Mouse (Mus musculus) heart, embryonic 13.5 days (tissue): ENCODE measurements around the gene Cfap73. TPM values are rescaled to one million over a fixed set of nuclear protein-coding genes. Genes with fewer than 3 reads are reported as not detected.

Source experiments
- ATAC-seq: fragments of 200-750 bp; cut with Nextera tagmentation; 2 replicates; pipeline ENCODE4 v1.8.0; 2017; ENCODE audit warnings: moderate TSS enrichment; ENCODE audit not compliant: insufficient number of reproducible peaks, low FRiP score, low TSS enrichment; ENCODE audit errors: extremely low read depth
- H3K27ac ChIP-seq: fragments of 300-500 bp; sonication (generic); replicated peaks from 2 replicates; pipeline ENCODE4 v1.5.1; 2015; ENCODE audit warnings: moderate library complexity, mild to moderate bottlenecking, inconsistent platforms
- H3K27me3 ChIP-seq: fragments of 300-500 bp; sonication (generic); replicated peaks from 2 replicates; pipeline ENCODE4 v1.6.1; 2015; ENCODE audit warnings: mild to moderate bottlenecking, inconsistent platforms
- H3K36me3 ChIP-seq: fragments of 300-500 bp; sonication (generic); 2 replicates; pipeline ENCODE4 v1.6.1; 2015; ENCODE audit warnings: mild to moderate bottlenecking, inconsistent platforms
- H3K4me1 ChIP-seq: fragments of 300-500 bp; sonication (generic); 2 replicates; pipeline ENCODE4 v1.6.1; 2015; ENCODE audit warnings: inconsistent platforms
- H3K4me2 ChIP-seq: fragments of 300-500 bp; sonication (generic); 2 replicates; pipeline ENCODE4 v1.6.1; 2015; ENCODE audit warnings: inconsistent platforms, mild to moderate bottlenecking, moderate library complexity
- H3K4me3 ChIP-seq: fragments of 300-500 bp; sonication (generic); 2 replicates; pipeline ENCODE4 v1.5.1; 2015; ENCODE audit warnings: moderate library complexity, mild to moderate bottlenecking, inconsistent platforms
- H3K9ac ChIP-seq: fragments of 300-500 bp; sonication (generic); 2 replicates; pipeline ENCODE4 v1.6.1; 2015; ENCODE audit warnings: inconsistent platforms, mild to moderate bottlenecking, moderate library complexity
- H3K9me3 ChIP-seq: fragments of 300-500 bp; sonication (generic); 2 replicates; pipeline ENCODE4 v1.6.1; 2016; ENCODE audit warnings: inconsistent platforms
- WGBS: fragments of 180-500 bp; shearing (Covaris S2); methylation state at CpG from one replicate; pipeline ENCODE4 v1.1.7; 2015; ENCODE audit warnings: mixed read lengths; 5-methylcytosine and 5-hydroxymethylcytosine counted together
- polyA plus RNA-seq: library from polyadenylated mRNA; unstranded; fragments of >200 nt; fragmentation: Nextera tagmentation; extraction: Ambion mirVana; gene quantifications from 2 replicates; pipeline ENCODE4 v1.2.1, GENCODE M21; 2015

The Cfap73 gene
- polyA plus RNA-seq: not detected in 2 replicates

DNA sequence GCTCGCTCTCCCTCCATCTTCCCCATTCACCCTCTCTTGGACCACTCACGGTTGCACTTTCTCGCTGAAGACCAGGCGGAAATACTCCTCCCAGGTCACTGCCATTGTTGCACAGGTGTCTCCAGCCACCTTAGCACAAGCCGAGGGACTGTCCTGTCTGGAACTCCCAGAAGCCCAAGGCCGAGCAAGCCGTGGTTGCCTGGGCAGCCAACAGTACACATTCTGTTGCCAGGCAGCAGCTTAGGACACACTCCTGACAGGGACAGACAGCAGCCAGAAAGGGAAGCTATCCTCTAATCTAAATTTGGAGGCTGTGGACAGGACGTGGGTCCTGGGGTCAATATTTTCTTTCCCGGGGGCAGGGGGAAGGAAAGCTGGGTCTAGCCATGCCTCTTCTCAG lies at the start of gene Cfap73:
Gene Cfap73, minus strand, starts transcription at position 105 of the 400 bp plus-strand sequence.
- Histone ChIP-seq H3K9ac (no peak within 1 kb of the TSS), H3K27ac (no peak within 1 kb of the TSS), H3K4me3 (no peak within 1 kb of the TSS), H3K4me2 (no peak within 1 kb of the TSS), H3K36me3 (no peaks in the 10 kb centered on the region), H3K9me3 (no peaks in the 10 kb centered on the region; the same call in 1 of the 2 replicates), H3K4me1 (peaks cover 13% of the 10 kb centered on the region; the same call in 1 of the 2 replicates), H3K27me3 (peaks cover 19% of the 10 kb centered on the region)
- WGBS: 35% methylated on average over 9 of the region's 9 CpGs
- ATAC-seq: no peak

DNA sequence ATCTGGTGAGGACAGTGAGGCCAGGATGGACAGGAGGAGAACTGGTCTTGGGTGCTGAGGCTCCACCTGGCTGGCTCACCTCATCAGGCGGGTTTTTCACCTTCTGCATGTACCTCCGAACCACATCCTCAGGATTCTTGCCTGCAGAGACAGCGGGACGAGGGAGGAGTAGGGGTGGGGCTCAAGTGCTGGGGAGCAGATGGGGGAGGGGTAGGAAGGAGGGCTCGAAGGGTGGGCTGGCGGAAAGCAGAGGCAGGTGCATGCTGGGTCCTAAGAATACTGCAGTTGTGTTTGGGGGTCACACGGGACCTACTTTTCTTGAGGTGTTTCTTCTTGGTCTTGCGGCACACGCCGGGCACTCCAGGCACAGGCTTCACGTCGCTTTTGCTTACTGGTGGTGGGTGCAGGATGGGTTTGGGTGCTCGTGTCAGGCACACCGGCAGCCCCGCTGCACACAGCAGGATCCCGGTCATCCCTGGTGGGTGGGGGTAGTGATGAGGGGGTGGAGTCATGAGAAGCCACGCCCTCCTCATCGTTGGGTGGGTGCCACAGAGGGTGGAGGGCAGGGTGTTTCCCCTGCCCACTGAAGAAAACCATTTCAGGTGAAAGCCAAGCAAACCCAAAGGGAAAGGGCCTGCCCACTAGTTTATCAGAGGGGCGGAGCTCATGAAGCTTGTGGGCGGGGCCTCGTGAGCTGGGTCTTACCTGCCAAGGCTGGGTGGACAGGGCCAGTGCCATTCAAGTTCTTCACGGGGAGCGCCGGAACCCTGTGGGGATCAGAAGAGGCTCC lies 49.1 kb upstream of the Cfap73 start:
- peaks cover 12% of the 10 kb centered on the region; the same call in 1 of the 2 replicates for H3K4me1 ChIP-seq
- no peak overlapping the region for H3K4me3 ChIP-seq
- 7% methylated on average over 24 of the region's 24 CpGs for WGBS
- no peak overlapping the region for H3K9ac ChIP-seq
- no peak overlapping the region for H3K27ac ChIP-seq
- no peak overlapping the region for H3K4me2 ChIP-seq
- no peaks in the 10 kb centered on the region for H3K9me3 ChIP-seq
- no peaks in the 10 kb centered on the region for H3K36me3 ChIP-seq
- H3K27me3 ChIP-seq: peaks cover 79% of the 10 kb centered on the region
- ATAC-seq: no peak

DNA sequence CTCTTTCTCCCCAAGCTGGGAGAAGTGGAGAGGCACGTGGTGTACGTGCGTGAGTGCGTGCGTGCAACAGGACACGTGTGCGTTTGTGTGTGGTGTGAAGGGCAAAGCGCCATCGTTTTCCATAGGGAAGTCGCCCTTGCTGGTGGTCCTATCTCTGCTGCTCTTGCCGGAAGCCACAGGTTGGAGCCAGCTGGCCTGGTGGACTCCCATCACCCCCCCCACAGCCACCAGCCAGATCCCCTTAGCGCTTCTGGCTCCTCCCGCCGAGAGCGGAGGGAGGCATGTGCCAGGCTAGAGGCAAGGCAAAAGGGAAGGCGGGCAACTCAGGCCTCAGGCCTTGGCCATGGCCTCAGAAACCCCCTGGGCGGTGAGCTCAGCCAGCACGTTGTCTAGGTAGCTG lies 46.9 kb upstream of the Cfap73 start:
- peaks cover 12% of the 10 kb centered on the region; the same call in 1 of the 2 replicates for H3K4me1 ChIP-seq
- peaks cover 82% of the 10 kb centered on the region for H3K27me3 ChIP-seq
- H3K27ac ChIP-seq: no peak overlapping the region
- no peaks in the 10 kb centered on the region for H3K9me3 ChIP-seq
- H3K4me2 ChIP-seq: no peak overlapping the region
- 76% methylated on average over 18 of the region's 18 CpGs for WGBS
- ATAC-seq: no peak
- H3K9ac ChIP-seq: no peak overlapping the region
- no peaks in the 10 kb centered on the region for H3K36me3 ChIP-seq
- no peak overlapping the region for H3K4me3 ChIP-seq

DNA sequence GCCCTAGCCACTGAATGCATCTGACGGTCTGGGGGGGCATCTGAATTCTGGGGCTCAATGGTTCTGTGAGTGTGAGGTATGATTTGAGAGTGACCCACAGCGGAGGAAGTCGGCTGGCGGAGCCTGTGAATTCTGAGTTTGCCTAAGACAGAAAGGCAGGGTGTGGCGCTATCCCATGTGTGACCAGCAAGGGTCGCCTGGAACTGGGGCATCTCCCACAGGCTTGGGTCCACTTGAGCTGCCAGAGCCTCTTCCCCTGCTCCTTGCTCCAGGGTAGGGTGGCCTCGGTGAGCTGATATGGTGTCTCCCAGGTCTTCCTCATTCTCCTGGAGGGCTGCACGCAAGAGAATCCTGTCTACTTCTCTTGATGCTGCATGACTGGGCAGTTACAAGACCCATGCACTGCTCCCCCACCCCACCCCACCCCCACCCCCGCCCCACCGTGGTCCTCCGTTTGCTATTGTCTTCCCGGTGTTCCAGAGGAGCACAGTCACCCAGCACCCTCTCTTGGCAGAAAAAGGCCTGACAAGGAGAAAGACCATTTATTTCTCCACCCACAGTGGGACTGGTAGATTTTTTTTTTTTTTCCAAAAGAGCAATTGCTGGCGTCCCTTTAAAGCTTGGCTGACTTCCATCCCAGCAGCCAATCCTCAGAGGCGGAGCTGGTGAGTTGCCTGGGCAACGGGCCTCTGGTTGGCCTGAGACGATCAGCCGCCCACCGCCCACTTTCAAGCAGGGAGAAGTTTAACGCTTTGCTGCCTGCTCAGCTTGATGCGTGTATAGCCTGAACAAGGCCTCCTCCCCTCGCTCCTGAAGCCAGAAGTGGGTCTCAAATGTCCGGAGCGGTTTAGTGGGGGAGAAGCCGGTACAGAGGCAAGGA lies 45.9 kb upstream of the Cfap73 start:
- Histone ChIP-seq H3K9me3 (no peaks in the 10 kb centered on the region), H3K9ac (peak overlapping the region; percentile 71), H3K36me3 (no peaks in the 10 kb centered on the region), H3K4me2 (peak overlapping the region; percentile 74), H3K27me3 (peaks cover 79% of the 10 kb centered on the region), H3K4me1 (peaks cover 12% of the 10 kb centered on the region; the same call in 1 of the 2 replicates), H3K4me3 (peak overlapping the region; percentile 50), H3K27ac (no peak overlapping the region)
- peak; percentile 57 for ATAC-seq
- 2% methylated on average over 24 of the region's 24 CpGs for WGBS

DNA sequence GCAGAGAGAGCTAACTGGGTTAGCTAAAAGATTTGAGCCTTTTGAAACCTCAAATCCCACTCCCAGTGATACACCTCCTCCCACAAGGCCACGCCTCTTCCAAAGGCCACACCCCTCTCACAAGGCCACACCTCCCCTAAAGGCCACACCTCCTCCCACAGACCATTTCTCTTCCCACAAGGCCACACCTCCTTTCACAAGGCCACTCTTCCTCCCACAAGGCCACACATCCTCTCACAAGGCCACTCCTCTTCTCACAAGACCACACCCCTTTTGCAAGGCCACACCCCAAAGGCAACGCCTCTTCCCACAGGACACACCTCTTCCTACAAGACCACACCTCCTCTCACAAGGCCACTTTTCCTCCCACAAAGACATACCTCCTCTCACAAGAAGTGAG lies 43.5 kb upstream of the Cfap73 start:
- Histone ChIP-seq H3K4me3 (no peak overlapping the region), H3K27ac (no peak overlapping the region), H3K9me3 (no peaks in the 10 kb centered on the region), H3K27me3 (peaks cover 67% of the 10 kb centered on the region), H3K4me2 (no peak overlapping the region), H3K36me3 (no peaks in the 10 kb centered on the region), H3K9ac (no peak overlapping the region), H3K4me1 (peaks cover 9% of the 10 kb centered on the region; the same call in 1 of the 2 replicates)
- ATAC-seq: no peak
- WGBS: 19% methylated on average over 2 of the region's 2 CpGs

DNA sequence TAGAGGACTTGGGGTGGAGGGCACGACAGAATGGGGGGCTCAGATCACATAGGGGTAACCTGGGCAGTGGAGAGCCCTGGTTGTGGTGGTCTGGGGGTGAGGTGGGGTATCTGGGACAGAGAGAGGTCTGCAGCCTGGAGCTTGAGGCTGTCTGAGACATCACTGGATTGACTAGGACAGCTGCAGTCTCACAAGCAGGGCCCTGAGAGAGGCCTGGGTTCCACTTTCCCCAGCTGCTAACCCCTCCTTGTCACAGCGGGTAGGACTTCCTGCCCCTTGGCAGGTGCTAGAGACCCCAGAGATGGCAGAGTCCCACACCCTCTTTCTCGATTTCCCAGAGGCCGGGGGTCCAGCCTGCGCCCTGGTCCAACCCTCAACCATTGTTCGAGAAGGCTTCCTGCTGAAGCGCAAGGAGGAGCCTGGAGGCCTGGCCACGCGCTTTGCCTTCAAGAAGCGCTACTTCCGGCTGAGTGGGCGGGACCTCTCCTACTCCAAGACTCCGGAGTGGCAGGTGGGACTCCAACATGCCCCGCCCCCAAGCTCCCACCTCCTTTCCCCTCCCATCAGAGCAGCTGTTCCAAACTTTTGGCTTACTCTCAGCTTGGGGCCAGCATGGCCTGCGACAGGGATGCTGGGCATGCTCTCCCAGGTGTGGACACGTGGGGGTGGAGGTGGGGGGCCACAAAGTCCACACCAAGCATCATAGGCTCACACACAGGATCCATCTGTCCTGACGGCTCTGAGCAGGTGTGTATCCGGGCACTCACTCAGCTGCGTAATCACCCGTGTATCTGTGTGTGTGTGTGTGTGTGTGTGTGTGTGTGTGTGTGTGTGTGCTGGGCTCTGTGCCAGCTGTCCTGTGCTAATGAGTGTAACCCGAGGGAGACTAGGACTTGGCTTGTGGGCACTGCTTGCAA lies 40.5 kb upstream of the Cfap73 start:
- no peak for ATAC-seq
- WGBS: 31% methylated on average over 21 of the region's 21 CpGs

DNA sequence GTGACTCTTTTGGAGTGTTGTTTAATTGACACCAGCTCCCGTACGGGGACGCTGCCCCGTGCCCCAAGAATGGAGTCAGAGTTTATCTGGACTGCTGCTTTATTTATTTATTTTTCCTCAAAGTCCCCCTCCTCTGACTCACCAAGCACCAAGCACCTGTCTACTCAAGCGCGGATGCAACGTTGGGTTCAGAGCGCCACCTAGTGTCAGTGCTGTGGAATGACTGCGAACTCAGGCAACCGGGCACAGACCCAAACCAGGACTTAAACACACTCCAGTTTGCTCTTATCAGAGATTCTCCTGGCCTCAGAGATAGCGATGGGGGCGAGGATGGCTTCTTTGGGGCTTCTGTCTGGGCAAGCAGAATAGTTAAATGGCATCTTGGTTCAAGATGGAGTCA lies 39.6 kb upstream of the Cfap73 start:
- Histone ChIP-seq H3K4me3 (no peak overlapping the region), H3K9me3 (no peaks in the 10 kb centered on the region), H3K9ac (no peak overlapping the region), H3K4me2 (no peak overlapping the region), H3K27me3 (peaks cover 45% of the 10 kb centered on the region), H3K36me3 (no peaks in the 10 kb centered on the region), H3K27ac (no peak overlapping the region), H3K4me1 (no peaks in the 10 kb centered on the region)
- ATAC-seq: no peak
- 1% methylated on average over 12 of the region's 12 CpGs for WGBS

More for the DNA sequence above, 40.5 kb upstream of the Cfap73 start:
- Histone ChIP-seq H3K36me3 (no peaks in the 10 kb centered on the region), H3K4me1 (peaks cover 2% of the 10 kb centered on the region; the same call in 1 of the 2 replicates), H3K4me2 (no peak overlapping the region), H3K9ac (no peak overlapping the region), H3K27me3 (peaks cover 47% of the 10 kb centered on the region), H3K27ac (no peak overlapping the region), H3K4me3 (no peak overlapping the region), H3K9me3 (no peaks in the 10 kb centered on the region)

DNA sequence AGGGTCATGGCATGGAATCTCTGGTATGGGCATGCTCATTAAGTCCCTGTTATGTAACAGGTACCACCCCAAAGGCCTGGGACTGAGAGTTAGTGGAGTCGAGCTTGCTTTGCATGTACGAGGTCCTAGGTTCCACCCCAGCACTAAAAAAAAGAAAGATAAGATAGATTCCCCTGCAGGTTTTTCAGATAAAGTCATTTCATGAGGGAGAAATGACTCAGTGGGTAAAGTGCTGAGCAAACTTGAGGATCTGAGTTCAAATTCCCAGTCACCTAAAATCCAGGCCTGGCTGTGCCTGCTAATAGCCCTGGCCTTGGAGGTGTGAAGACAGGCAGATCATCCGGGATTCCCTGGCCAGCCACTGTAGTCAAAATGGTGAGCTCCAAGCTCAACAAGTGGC lies 37.8 kb upstream of the Cfap73 start:
- H3K4me3 ChIP-seq: no peak overlapping the region

DNA sequence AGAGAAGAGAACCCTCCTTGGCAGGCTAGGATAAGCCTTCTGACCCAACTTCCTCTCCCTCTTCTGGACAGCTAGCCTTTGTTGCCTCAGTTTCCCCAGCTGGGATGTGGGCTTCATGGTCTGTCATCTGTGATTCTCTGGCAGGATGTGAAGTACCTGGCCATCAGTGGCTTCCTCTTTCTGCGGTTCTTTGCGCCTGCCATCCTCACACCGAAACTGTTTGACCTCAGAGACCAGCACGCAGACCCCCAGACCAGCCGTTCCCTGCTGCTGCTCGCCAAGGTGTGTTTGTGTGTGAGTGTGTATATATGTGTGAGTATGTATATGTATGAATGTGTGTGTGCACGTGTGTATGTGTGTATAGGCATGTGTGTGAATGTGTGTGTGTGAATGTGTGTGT lies 36.1 kb upstream of the Cfap73 start:
- WGBS: 87% methylated on average over 7 of the region's 7 CpGs
- H3K36me3 ChIP-seq: no peaks in the 10 kb centered on the region

More for the DNA sequence above, 37.8 kb upstream of the Cfap73 start:
- Histone ChIP-seq H3K27ac (no peak overlapping the region), H3K27me3 (peaks cover 48% of the 10 kb centered on the region), H3K36me3 (no peaks in the 10 kb centered on the region), H3K4me2 (no peak overlapping the region), H3K4me1 (no peaks in the 10 kb centered on the region), H3K9me3 (no peaks in the 10 kb centered on the region), H3K9ac (no peak overlapping the region)
- no peak for ATAC-seq
- WGBS: 54% methylated on average over 3 of the region's 3 CpGs

DNA sequence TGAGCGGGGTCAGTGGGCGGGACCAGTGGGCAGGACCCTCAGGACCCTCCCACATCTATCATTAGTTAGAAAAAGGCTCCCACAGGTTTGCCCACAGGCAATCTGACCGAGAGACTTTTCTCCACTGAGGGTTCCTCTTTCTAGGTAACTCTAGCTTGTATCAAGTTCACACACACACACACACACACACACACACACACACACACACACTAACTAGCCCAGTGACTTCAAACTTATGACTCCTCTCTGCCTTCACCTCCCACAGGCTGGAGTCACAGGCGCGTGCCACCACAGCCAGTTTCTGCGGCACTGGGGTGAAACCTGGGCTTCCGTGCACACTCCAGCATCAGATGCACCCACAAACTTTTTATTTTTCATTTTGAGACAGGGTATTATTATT lies 34.7 kb upstream of the Cfap73 start:
- H3K27ac ChIP-seq: no peak overlapping the region
- H3K4me3 ChIP-seq: no peak overlapping the region
- H3K9me3 ChIP-seq: no peaks in the 10 kb centered on the region
- H3K9ac ChIP-seq: no peak overlapping the region
- H3K36me3 ChIP-seq: no peaks in the 10 kb centered on the region
- H3K4me2 ChIP-seq: no peak overlapping the region
- ATAC-seq: no peak
- H3K4me1 ChIP-seq: no peaks in the 10 kb centered on the region
- H3K27me3 ChIP-seq: peaks cover 47% of the 10 kb centered on the region
- 71% methylated on average over 7 of the region's 7 CpGs for WGBS

More for the DNA sequence above, 36.1 kb upstream of the Cfap73 start:
- Histone ChIP-seq H3K27ac (no peak overlapping the region), H3K4me2 (no peak overlapping the region), H3K4me3 (no peak overlapping the region), H3K4me1 (no peaks in the 10 kb centered on the region), H3K27me3 (peaks cover 49% of the 10 kb centered on the region), H3K9me3 (no peaks in the 10 kb centered on the region), H3K9ac (no peak overlapping the region)
- ATAC-seq: no peak
